Mouse (Mus musculus) cerebellum, adult 9-11 months (tissue): ENCODE data around the gene Gdpd5.

ENCODE experiments used
- DNase-seq: peaks from one replicate; pipeline ENCODE4 v3.0.0; 2022

Gene Gdpd5

DNA sequence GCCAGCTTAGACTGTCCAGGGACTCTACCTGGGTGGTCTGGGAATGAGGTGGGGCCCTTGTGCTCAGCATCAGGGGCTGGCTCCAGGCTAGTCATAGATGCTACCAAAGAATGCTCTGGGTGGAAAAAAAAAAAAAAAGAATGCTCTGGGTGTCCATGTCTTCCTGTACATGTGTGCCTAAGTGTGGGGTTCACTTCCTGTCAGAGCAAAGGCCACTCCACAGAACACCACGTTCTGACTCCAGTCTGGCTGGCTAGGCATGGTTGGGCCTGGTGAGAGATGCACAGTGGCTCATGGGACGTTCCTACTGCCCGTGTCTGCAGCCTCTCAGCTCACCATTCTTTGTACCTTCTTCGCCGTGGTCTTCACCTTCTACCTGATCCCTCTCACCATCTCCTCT, 67.4 kb downstream of the Gdpd5 start:
- DNase-seq = no peak

DNA sequence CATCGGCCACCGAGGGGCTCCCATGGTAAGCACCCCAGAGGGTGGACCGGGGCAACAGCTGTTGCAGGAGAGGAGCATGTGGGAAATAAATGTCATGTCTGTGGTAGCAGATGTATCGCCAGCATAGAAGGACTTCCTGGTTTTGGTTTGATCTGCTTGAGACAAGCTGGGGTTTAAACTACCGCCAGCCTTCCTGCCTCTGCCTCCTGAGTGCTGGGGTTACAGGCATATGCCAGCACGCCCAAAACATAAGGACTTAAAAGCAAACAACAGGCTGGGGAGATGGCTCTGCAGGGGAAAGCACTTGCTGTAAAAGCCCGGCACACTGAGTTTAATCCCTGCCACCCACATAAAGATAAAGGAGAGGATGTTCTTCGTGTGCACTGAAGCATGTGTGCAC, 67.8 kb downstream of the Gdpd5 start:
- no peak for DNase-seq

DNA sequence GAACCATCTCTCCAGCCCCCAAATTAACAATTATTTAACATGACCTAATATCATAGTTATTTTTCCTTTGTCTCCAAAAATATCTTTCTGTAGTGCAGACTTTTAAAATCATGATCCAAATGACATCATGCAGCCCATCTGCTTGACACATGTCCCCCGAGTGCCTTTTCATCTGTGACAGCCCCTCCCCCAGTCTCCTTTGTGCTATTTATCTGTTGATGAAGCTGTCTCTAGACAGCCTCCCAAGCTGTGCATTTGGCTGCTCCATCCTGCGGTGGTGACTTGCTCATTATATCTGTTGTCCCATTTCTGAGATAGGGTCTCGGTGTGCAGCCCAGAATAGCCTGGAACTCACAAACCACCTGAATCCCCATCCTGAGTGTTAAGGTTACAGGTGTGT, 68.5 kb downstream of the Gdpd5 start:
- DNase-seq = no peak

DNA sequence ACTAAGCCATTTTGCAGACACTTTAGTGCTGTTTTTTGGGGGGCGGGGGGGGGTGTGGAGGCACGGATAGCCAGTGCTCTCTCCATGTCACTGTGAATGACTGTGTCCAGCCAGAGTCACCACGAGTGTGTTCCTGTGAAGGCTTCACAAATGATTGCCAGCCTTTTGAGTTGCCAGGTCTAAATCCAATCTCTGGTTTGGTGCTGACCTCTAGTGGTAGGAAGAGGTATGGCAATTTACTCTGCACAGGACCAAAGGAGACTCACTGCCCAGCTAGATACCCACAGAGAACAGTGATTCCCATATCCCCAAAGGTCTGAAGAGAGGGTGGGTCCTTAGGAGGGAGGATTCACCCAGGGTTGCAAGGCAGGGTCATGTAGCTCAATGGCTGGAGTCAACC, 69.5 kb downstream of the Gdpd5 start:
- DNase-seq = peak; percentile 74

DNA sequence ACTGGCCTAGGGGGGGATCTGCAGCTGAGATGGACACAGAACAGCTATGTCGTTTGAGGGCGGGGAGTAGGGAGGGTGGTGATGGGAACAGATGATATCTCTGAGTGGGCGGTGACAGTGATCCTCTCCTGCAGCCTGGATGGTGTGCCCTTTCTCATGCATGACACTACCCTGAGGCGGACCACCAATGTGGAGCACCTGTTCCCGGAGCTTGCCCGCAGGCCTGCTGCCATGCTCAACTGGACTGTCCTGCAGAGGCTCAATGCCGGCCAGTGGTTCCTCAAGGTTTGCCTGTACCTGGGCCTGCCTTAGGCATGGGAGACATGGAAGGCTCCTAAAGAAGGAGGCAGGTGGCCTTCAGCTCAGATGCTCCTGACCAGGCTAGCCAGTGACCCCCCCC, 71.6 kb downstream of the Gdpd5 start:
- no peak for DNase-seq

DNA sequence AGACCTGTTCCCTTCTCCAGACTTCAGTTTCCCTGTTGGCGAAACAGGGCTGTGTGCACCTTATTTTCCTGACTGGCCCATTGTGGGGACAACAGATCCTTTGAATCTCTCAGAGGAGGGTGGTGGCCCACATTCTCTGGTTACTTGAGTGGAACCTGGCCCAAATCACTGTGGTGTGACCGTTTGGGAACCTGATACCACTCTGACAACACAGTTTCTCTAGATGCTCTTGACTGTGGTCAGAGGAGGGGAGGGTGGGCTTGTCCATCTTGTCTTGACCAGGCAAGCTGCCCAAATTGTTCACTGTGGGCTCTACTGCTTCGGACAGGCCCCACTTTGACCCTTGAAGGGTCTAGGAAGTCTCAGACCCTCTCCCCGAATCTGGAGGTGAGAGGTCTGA, 72.8 kb downstream of the Gdpd5 start:
- DNase-seq = no peak

DNA sequence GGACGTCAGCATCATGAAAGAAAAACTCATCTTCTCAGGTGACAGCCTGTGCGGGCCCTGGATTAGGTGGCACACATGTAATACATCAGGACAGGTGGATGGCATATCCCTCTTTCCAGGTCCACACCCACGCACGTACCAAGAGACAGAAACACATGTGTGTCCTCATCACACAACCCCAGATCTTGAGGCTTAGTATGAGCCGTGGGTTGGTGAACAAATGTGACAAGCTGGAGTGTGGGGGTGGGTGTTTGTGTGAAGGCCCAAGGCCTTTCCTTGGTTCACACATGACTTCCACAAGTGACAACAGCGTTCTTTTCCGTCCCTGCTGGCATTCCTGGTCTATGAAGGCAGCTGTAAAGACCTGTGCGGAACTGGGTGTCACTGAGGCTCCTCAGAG, 77.6 kb downstream of the Gdpd5 start:
- no peak for DNase-seq

DNA sequence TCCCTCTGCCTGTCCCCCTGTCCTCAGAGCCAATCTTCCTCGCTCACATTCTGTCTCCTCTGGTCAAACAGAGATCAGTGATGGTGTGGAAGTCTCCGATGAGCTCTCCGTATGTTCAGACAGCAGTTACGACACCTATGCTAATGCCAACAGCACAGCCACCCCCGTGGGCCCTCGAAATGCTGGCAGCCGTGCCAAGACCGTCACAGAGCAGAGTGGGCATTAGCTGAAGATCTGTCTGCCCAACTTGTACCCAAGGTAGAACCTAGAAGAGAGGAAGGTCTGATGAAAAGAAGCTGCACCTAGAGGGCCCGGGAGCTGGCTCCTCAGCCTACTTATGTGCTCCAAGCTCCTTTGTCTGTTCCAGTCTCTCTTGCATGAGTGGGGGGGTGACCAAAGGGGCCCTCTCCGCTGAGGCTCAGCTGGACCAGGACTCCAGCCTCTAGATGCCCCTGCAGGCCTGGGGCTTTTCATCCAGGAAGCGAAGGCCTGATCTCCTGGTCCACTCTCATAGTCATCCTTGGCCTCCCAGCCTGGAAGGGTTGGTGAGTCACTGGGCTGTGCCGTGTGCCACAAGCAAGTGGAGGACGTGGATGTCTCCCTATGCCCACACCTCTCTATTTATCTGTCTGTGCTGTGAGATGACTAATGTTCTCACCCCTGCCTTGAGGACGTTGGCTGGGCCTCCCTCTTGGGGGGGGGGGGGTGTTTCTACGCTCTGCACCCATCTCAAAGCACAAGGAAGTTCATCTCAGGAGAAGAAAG, 78.9 kb downstream of the Gdpd5 start:
- no peak for DNase-seq

- DNase-seq = no peak
These were observed 81.9 kb downstream of the Gdpd5 start for GRCm38 (mm10) chr7:99463120-99463519.

GRCm38 (mm10) chr7:99465811-99466210, 84.6 kb downstream of the Gdpd5 start, which contains the start of gene Klhl35:
Gene Klhl35 (plus strand): TSS chr7:99466004.
- no peak for DNase-seq

DNA sequence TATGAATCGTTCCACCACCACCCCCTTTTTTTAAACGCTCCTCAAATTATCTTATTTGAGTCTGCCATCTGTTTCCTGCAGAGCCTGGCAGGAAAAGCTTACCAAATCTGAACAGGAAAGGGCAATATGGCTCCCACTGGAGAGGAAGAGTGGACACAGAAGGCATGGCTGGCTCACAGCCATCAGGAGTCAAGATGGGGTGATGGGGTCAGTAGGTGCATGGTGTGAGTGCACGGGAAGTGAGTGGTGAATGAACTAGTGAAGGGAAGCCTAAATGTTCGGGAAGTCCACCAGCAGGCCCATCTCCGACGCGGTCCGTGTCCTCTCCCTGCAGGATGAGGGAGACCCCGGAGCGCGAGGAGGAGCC, 86.7 kb downstream of the Gdpd5 start:
- peak; percentile 87 for DNase-seq

GRCm38 (mm10) chr7:99468283-99469132, 87.3 kb downstream of the Gdpd5 start:
- DNase-seq = peak; percentile 67

- DNase-seq = no peak
These were observed 88.6 kb downstream of the Gdpd5 start for GRCm38 (mm10) chr7:99469680-99470405.

DNA sequence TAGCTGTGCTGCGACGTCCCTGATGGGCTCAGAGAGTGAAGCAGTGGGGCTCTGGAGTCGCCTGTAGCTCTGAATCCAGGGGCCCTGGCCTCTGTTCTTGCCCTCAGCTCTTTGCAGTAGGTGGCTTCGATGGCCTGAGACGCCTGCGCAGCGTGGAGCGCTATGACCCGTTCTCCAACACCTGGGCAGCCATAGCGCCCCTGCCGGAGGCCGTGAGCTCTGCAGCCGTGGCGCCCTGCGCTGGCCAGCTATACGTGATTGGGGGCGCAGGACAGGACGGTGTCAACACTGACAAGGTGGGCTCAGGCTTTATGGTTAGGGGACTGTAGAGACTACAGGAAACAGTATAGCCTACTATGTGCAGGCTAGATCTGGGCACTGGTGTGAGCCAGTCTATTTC, 90.4 kb downstream of the Gdpd5 start:
- DNase-seq = no peak

DNA sequence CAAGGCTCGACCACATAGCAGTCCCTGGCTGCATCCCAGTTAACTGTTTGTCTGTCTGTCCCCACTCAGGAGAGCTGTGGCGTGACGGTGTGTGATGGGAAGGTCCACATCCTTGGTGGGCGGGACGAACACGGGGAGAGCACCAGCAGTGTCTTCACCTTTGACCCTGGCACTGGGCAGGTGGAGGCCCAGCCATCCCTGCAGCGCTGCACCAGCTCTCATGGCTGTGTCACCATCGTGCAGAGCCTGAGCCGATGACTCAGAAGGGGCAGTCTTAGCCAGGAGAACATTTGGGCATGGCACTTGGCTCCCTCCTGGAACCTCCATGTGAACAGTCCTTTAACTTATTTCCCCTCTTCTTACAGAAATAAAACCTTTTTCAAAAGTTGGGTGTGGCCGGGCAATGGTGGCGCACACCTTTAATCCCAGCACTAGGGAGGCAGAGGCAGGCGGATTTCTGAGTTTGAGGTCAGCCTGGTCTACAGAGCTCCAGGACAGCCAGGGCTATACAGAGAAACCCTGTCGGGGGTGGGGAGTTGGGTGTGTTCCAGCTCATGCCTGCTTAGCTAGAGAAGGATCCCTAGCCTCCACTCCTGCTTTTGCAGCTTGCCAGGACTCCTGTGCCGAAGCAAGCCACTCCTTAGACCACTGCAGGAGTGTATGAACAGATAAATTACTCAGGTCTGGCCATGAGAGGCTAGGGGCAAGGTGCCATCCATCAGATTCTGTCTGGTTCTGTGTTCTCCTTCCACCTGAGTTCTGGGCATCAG, 92.6 kb downstream of the Gdpd5 start:
- no peak for DNase-seq

- peak; percentile 25 for DNase-seq
These were observed 93.8 kb downstream of the Gdpd5 start for GRCm38 (mm10) chr7:99474836-99475561.

DNA sequence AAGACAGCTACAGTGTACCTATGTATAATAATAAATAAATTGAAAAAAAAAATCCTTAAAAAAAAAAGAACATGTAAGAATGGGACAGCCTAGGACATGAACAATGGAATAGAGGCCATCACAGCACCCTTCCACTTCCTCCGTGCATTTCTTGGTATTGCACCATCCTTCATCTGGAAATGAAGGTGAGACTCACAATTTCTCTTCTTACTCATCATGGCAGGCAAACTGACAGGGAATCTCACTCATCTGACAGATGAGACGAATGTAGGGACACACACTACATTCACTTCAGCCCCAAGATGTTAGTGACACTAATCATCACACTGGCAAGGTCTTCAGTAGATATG, 94.3 kb downstream of the Gdpd5 start:
- DNase-seq = no peak

GRCm38 (mm10) chr7:99476558-99477114, 95.4 kb downstream of the Gdpd5 start:
- DNase-seq = no peak

- no peak for DNase-seq
These were observed 96.0 kb downstream of the Gdpd5 start for GRCm38 (mm10) chr7:99477235-99477634.

- no peak for DNase-seq
These were observed 101.4 kb downstream of the Gdpd5 start for GRCm38 (mm10) chr7:99482637-99483036.

GRCm38 (mm10) chr7:99483271-99483923, 102.2 kb downstream of the Gdpd5 start, which contains the start of gene Rps3:
Gene Rps3 (minus strand): TSS chr7:99483738.
- DNase-seq = peak; percentile 96
